Mouse (Mus musculus): Measurements from ENCODE around the gene Gid8.

The Gid8 gene

GRCm38 (mm10) chr2:180748904-180749303 lies 39.0 kb downstream of the Gid8 start:
- no peak for DNase-seq (ENCODE audit: low read depth, low spot score)

- DNase-seq (ENCODE audit: low read depth, low spot score) = no peak
Measured at GRCm38 (mm10) chr2:180754976-180755688, 45.2 kb downstream of the Gid8 start.

- peak; percentile 63 for DNase-seq (ENCODE audit: low read depth, low spot score)
Measured at GRCm38 (mm10) chr2:180755896-180756295, 46.0 kb downstream of the Gid8 start.

GRCm38 (mm10) chr2:180756786-180757185 lies 46.9 kb downstream of the Gid8 start:
- DNase-seq (ENCODE audit: low read depth, low spot score) = no peak

GRCm38 (mm10) chr2:180758513-180759263 lies 48.8 kb downstream of the Gid8 start:
- no peak for DNase-seq (ENCODE audit: low read depth, low spot score)

- no peak for DNase-seq (ENCODE audit: low read depth, low spot score)
Measured at GRCm38 (mm10) chr2:180764986-180765385, 55.1 kb downstream of the Gid8 start.

- no peak for DNase-seq (ENCODE audit: low read depth, low spot score)
Measured at GRCm38 (mm10) chr2:180765713-180766112, 55.8 kb downstream of the Gid8 start.

Measured in embryo, embryonic 11.5 days (tissue).